Mouse (Mus musculus) MEL (cell line): ENCODE results near the gene Kat8.
A peak's percentile ranks its signal among the peaks of the same experiment; 100 is the strongest.

Experiments used
- CHD1 ChIP-seq: IDR thresholded peaks from 2 replicates; pipeline ENCODE4 v1.6.1; 2012; ENCODE audit warnings: low read depth, mild to moderate bottlenecking, inconsistent platforms, low read length, improper control_type of control experiment
- CTCF ChIP-seq, 3 experiments: IDR thresholded peaks in 2 of 3; conservative IDR thresholded peaks in 1 of 3; 2 replicates each; pipeline ENCODE4 v1.5.1; 2011 to 2012; ENCODE audit warnings: low read length in 3 of 3, low read depth in 2 of 3, mild to moderate bottlenecking in 2 of 3, improper control_type of control experiment in 1 of 3, inconsistent platforms in 1 of 3, mixed read lengths in 1 of 3, moderate library complexity in 1 of 3; ENCODE audit not compliant: control insufficient read depth in 1 of 3, insufficient read depth in 1 of 3, poor library complexity in 1 of 3, severe bottlenecking in 1 of 3
- EP300 ChIP-seq, 2 experiments: IDR thresholded peaks; 2 replicates each; pipeline ENCODE4 v1.6.1; 2011; ENCODE audit warnings: improper control_type of control experiment in 2 of 2, low read length in 2 of 2, low read depth in 1 of 2, mild to moderate bottlenecking in 1 of 2
- JUND ChIP-seq: IDR thresholded peaks from 2 replicates; pipeline ENCODE4 v1.6.1; 2011; ENCODE audit warnings: low read depth, mild to moderate bottlenecking, improper control_type of control experiment, low read length
- MAFK ChIP-seq: IDR thresholded peaks from 2 replicates; pipeline ENCODE4 v1.6.1; 2011; ENCODE audit warnings: low read depth, mild to moderate bottlenecking, low read length, improper control_type of control experiment, borderline replicate concordance
- MXI1 ChIP-seq: IDR thresholded peaks from 2 replicates; pipeline ENCODE4 v1.6.1; 2011; ENCODE audit warnings: mild to moderate bottlenecking, low read depth, low read length, improper control_type of control experiment
- POLR2A ChIP-seq, 2 experiments: IDR thresholded peaks; 2 replicates each; pipeline ENCODE4 v1.6.1; 2011 to 2012; ENCODE audit warnings: low read length in 2 of 2, mild to moderate bottlenecking in 2 of 2, control low read depth in 1 of 2, improper control_type of control experiment in 1 of 2, low read depth in 1 of 2, moderate library complexity in 1 of 2; ENCODE audit not compliant: control insufficient read depth in 1 of 2, insufficient read depth in 1 of 2, poor library complexity in 1 of 2
- POLR2AphosphoS5 ChIP-seq: IDR thresholded peaks from 2 replicates; pipeline ENCODE4 v1.6.1; 2012; ENCODE audit warnings: low read depth, borderline replicate concordance, mild to moderate bottlenecking, inconsistent platforms, low read length, moderate library complexity, mixed read lengths
- USF1 ChIP-seq: IDR thresholded peaks from 2 replicates; pipeline ENCODE4 v1.6.1; 2014; ENCODE audit warnings: low read depth, mild to moderate bottlenecking, inconsistent platforms, low read length, improper control_type of control experiment, moderate library complexity
- ZKSCAN1 ChIP-seq: IDR thresholded peaks from 2 replicates; pipeline ENCODE4 v1.6.1; 2012; ENCODE audit warnings: low read depth, mild to moderate bottlenecking, inconsistent platforms, low read length, improper control_type of control experiment, moderate library complexity

DNA sequence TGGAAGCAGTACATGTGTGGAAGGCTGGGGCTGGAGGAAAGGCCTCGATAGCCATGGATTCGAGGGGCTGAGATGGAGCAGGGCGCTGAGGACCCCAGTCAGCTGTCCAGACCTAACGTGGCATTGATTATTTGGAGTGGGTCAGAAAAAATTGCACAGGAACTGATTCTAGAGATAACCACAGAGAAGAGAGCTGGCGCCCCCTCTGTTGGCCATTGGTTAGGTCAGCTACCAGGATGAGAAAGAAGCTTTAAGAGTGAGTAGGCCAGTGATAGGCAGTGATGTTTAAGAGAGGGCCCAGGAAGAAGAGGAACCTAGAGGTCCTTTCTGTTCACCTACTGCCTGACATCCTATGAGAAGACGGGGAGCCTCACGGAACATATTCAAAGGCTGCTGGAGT is 7.0 kb downstream of the Kat8 start:
- peak; percentile 50 to 69 (median 56); a peak in 5 of 6 replicates for TF ChIP-seq CTCF (IDR thresholded peaks at IDR 0.05 in 2 of 3, conservative IDR thresholded peaks at IDR 0.05 in 1 of 3; ENCODE audit: control insufficient read depth in 1 of 3, insufficient read depth in 1 of 3, low read depth in 2 of 3, low read length in 3 of 3, poor library complexity in 1 of 3, severe bottlenecking in 1 of 3)
- TF ChIP-seq USF1, result no peak
- TF ChIP-seq CHD1, result no peak
- TF ChIP-seq MXI1, result no peak
- TF ChIP-seq JUND, result no peak
- TF ChIP-seq POLR2A (IDR thresholded peaks at IDR 0.05; ENCODE audit: control insufficient read depth in 1 of 2, insufficient read depth in 1 of 2, low read depth in 1 of 2, low read length in 2 of 2, poor library complexity in 1 of 2), result no peak
- no peak for TF ChIP-seq POLR2AphosphoS5
- TF ChIP-seq EP300 (IDR thresholded peaks at IDR 0.05; ENCODE audit: low read depth in 1 of 2, low read length in 2 of 2), result no peak
- TF ChIP-seq MAFK, result no peak
- no peak for TF ChIP-seq ZKSCAN1
